Mouse (Mus musculus) hindbrain, postnatal 0 days (tissue): ENCODE data around the gene Rapgef6. TPM values are rescaled to one million over a fixed set of nuclear protein-coding genes. Genes with fewer than 3 reads are reported as not detected.
"Not testable (repeated sequence)": the region's sequence is repeated elsewhere in the genome, so short reads cannot be mapped to it uniquely, and the experiment has no call there.

ENCODE experiments used
- ATAC-seq: fragments of 200-750 bp; cut with Nextera tagmentation; 2 replicates; pipeline ENCODE4 v1.8.0; 2017; ENCODE audit warnings: mild to moderate bottlenecking, moderate TSS enrichment, moderate library complexity
- DNase-seq: peaks from one replicate; pipeline ENCODE4 v3.0.0-alpha.2; 2015; ENCODE audit warnings: low spot score
- H3K27ac ChIP-seq: fragments of 300-500 bp; sonication (generic); 2 replicates; pipeline ENCODE4 v1.5.1; 2014; ENCODE audit warnings: mild to moderate bottlenecking
- H3K27me3 ChIP-seq: fragments of 300-500 bp; sonication (generic); 2 replicates; pipeline ENCODE4 v1.6.1; 2014; ENCODE audit warnings: low read length, mixed read lengths; ENCODE audit not compliant: insufficient read depth
- H3K36me3 ChIP-seq: fragments of 300-500 bp; sonication (generic); 2 replicates; pipeline ENCODE4 v1.6.1; 2014; ENCODE audit warnings: low read length, mixed read lengths; ENCODE audit not compliant: insufficient read depth
- H3K4me1 ChIP-seq: fragments of 300-500 bp; sonication (generic); 2 replicates; pipeline ENCODE4 v1.6.1; 2014; ENCODE audit warnings: antibody characterized with exemption, low read length, mixed read lengths; ENCODE audit not compliant: insufficient read depth
- H3K4me2 ChIP-seq: fragments of 300-500 bp; sonication (generic); 2 replicates; pipeline ENCODE4 v1.6.1; 2014; ENCODE audit warnings: low read depth, mild to moderate bottlenecking, low read length, moderate library complexity, mixed read lengths
- H3K4me3 ChIP-seq: fragments of 300-500 bp; sonication (generic); 2 replicates; pipeline ENCODE4 v1.5.1; 2014; ENCODE audit warnings: low read length
- H3K9ac ChIP-seq: fragments of 300-500 bp; sonication (generic); replicated peaks from 2 replicates; pipeline ENCODE4 v1.6.1; 2014; ENCODE audit warnings: mild to moderate bottlenecking, low read length, moderate library complexity, mixed read lengths
- H3K9me3 ChIP-seq: fragments of 300-500 bp; sonication (generic); 2 replicates; pipeline ENCODE4 v1.6.1; 2016; ENCODE audit warnings: low read length, mixed read lengths
- CTCF ChIP-seq: IDR thresholded peaks from 2 replicates; pipeline ENCODE4 v1.5.1; 2016; ENCODE audit warnings: antibody characterized with exemption, control low read depth, low read depth
- WGBS: fragments of 180-500 bp; shearing (Covaris S2); extraction: QIAGEN DNeasy Blood & Tissue Kit; methylation state at CpG from one replicate; pipeline ENCODE4 v1.1.7; 2014; 5-methylcytosine and 5-hydroxymethylcytosine counted together
- polyA plus RNA-seq: library from polyadenylated mRNA; unstranded; fragments of >200 nt; fragmentation: Nextera tagmentation; extraction: Ambion mirVana; gene quantifications from 2 replicates; pipeline ENCODE4 v1.2.1, GENCODE M21; 2015
- total RNA-seq: library from RNA; depleted of rRNA; stranded (reverse); fragments of >200 nt; gene quantifications from 2 replicates; pipeline ENCODE4 v1.2.3, GENCODE M21; 2014

Gene Rapgef6
- total and polyA plus RNA-seq, 2 experiments from 2014 or later, result 31.6 to 47.9 TPM

DNA sequence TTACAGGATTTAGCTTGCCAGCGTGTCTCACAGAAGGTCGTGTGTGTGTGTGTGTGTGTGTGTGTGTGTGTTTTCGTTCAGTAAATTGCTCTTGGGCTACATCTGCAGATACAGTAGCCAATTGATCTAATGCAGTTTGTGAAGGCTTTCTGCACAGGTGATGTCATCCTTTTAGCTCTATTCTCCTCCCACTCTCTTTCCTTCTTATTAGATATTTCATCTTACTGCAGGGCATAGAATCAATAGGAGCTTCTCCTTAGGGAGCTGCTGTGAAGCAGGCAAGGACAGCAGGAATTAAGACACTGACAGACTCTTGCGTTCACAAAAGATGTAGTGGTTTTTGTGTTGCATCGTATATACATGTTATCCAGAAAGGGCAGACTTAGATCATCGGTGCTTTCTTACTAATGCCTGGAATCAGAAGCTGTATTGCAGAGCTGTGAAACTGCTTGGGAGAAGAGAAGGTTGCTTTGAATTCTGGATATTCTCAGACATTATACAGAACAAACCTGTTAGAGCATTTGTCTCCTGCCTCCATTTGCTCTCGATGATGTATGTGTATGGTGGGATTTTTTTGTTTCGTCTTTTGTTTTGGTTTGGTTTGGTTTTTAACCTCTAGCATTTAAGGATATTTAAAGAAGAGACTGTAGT, 73.4 kb downstream of the Rapgef6 start:
- no peaks in the 10 kb centered on the region for H3K36me3 ChIP-seq
- H3K4me2 ChIP-seq, result peak overlapping the region; percentile 40
- peak overlapping the region; percentile 42 for H3K9ac ChIP-seq
- H3K9me3 ChIP-seq, result no peaks in the 10 kb centered on the region
- H3K27me3 ChIP-seq, result no peaks in the 10 kb centered on the region
- DNase-seq (peak; percentile 71), ATAC-seq (peak; percentile 84)
- H3K27ac ChIP-seq, result peak overlapping the region; percentile 84
- no peak for TF ChIP-seq CTCF
- 0 out of 2 replicates have a peak, but pooled peaks cover 4% of the 10 kb centered on the region for H3K4me1 ChIP-seq
- 47% methylated on average over 8 of the region's 8 CpGs for WGBS
- H3K4me3 ChIP-seq, result peak overlapping the region; percentile 40

DNA sequence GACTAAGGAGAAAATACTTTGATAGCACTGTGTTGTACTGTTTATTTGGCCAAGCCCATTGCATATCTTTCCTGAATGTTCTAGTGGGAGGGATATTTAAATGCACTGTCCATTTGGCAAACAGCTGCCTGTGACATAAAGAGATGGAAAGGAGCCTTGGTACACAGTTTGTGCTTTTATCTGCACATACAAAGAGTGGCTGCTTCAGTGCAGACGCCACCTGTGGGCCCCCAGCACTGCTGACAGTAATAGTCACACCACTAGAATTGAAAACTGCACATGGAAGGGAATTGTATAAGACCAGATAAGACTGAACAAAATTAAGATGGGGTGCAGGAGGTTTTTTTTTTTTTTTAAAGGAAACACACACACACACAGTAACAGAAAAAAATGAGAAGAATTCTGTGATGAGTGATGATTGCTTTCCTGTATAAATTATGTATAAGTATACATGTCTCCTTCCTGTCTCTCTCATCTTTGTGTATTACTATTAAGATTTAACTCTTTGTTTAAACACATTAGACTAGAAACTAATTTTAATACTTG, 75.3 kb downstream of the Rapgef6 start:
- 0 out of 2 replicates have a peak, but pooled peaks have one; percentile 9 for TF ChIP-seq CTCF
- no peak for ATAC-seq
- Histone ChIP-seq H3K27me3 (no peaks in the 10 kb centered on the region), H3K4me2 (peak overlapping the region; percentile 49), H3K4me3 (peak overlapping the region; percentile 39), H3K9ac (peak overlapping the region; percentile 30; the same call in 1 of the 2 replicates), H3K9me3 (no peaks in the 10 kb centered on the region), H3K36me3 (no peaks in the 10 kb centered on the region), H3K4me1 (0 out of 2 replicates have a peak, but pooled peaks cover 4% of the 10 kb centered on the region), H3K27ac (no peak overlapping the region)
- WGBS, result 28% methylated on average over 1 of the region's 1 CpGs
- peak; percentile 37 for DNase-seq

- DNase-seq (no peak), ATAC-seq (no peak)
- TF ChIP-seq CTCF, result no peak
- 86% methylated on average over 2 of the region's 2 CpGs for WGBS
- Histone ChIP-seq H3K4me1 (no peaks in the 10 kb centered on the region), H3K36me3 (no peaks in the 10 kb centered on the region), H3K27me3 (no peaks in the 10 kb centered on the region), H3K9ac (no peak overlapping the region), H3K27ac (no peak overlapping the region), H3K4me2 (no peak overlapping the region), H3K4me3 (no peak overlapping the region), H3K9me3 (no peaks in the 10 kb centered on the region)
Observed at GRCm38 (mm10) chr11:54601121-54601520, 78.5 kb downstream of the Rapgef6 start.

- not testable (repeated sequence) for H3K27me3 ChIP-seq, H3K4me2 ChIP-seq, H3K36me3 ChIP-seq, ATAC-seq, H3K27ac ChIP-seq, H3K4me1 ChIP-seq, H3K9me3 ChIP-seq, DNase-seq, H3K9ac ChIP-seq, H3K4me3 ChIP-seq
- WGBS, result 93% methylated on average over 1 of the region's 1 CpGs
Observed at GRCm38 (mm10) chr11:54602764-54603163, 80.1 kb downstream of the Rapgef6 start.

DNA sequence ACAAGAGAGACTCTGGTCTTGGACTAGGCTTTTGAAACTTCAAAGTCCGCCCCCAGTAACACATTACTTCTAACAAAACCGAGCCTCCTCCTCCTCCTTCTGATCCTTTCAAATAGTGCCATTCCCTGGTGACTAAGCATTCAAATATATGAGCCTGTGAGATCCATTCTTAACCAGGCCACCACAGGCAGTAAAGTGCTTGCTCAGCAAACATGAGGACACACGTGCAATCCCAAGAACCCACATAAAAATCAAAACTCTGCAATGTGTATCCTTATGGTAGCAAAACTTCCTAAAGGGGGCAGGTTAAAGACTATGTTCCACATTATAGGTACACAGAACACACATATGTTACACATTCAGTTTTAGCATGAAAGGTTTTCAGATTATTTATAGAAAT, 81.8 kb downstream of the Rapgef6 start:
- H3K4me1 ChIP-seq, result no peaks in the 10 kb centered on the region
- DNase-seq (no peak), ATAC-seq (no peak)
- H3K27ac ChIP-seq, result no peak overlapping the region
- no peak overlapping the region for H3K9ac ChIP-seq
- TF ChIP-seq CTCF, result no peak
- H3K4me2 ChIP-seq, result no peak overlapping the region
- H3K9me3 ChIP-seq, result no peaks in the 10 kb centered on the region
- H3K36me3 ChIP-seq, result no peaks in the 10 kb centered on the region
- WGBS, result 72% methylated on average over 3 of the region's 3 CpGs
- no peaks in the 10 kb centered on the region for H3K27me3 ChIP-seq
- H3K4me3 ChIP-seq, result no peak overlapping the region

DNA sequence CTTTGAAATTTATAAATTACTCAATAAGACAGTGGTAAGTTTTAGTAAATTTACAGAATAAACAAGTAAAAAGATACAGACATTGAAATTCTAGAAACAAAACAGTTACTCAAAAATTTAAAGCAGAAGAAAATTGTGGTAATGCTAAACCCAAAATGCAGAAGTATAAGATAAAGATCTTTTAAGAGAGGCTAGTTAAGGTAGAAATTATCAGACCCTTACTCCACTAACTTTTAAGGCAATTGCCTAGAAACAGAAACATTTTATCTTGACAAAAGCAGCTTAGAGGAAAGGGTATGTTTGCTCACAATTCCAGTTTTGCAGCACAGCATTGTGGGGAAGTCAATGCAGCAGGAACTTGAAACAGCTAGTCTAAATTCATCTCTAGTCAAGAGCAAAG, 91.0 kb downstream of the Rapgef6 start:
- DNase-seq (no peak), ATAC-seq (no peak)
- Histone ChIP-seq H3K36me3 (no peaks in the 10 kb centered on the region), H3K4me3 (no peak overlapping the region), H3K4me2 (no peak overlapping the region), H3K4me1 (no peaks in the 10 kb centered on the region), H3K9me3 (no peaks in the 10 kb centered on the region), H3K27me3 (no peaks in the 10 kb centered on the region), H3K9ac (no peak overlapping the region), H3K27ac (no peak overlapping the region)
- TF ChIP-seq CTCF, result no peak

DNA sequence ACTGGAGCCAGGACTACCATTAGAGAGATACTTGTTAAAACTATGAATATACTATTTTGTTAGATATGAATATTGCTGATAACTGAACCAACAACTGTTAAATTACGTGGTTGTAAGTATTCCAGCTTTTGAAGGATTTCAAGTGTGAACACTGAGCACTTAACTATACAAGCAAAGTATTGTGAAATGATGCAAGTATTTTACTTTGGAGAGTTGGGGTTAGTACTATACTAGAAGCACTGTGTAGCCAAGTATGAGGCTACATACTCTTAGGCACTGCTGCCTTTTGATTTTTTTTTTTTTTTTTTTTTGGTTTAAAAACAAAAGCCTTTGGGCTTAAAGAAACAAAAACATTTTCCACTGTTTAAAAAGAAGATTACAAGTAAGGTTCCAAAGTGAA, 91.9 kb downstream of the Rapgef6 start:
- Histone ChIP-seq H3K27ac (no peak overlapping the region), H3K27me3 (no peaks in the 10 kb centered on the region), H3K9ac (no peak overlapping the region), H3K4me3 (no peak overlapping the region), H3K4me1 (no peaks in the 10 kb centered on the region), H3K9me3 (no peaks in the 10 kb centered on the region), H3K4me2 (no peak overlapping the region), H3K36me3 (no peaks in the 10 kb centered on the region)
- no peak for TF ChIP-seq CTCF
- no peak for ATAC-seq
- no peak for DNase-seq
- 96% methylated on average over 1 of the region's 1 CpGs for WGBS
